Mouse (Mus musculus): Measurements from ENCODE around the gene Sec31b.

- TF ChIP-seq CTCF (IDR thresholded peaks at IDR 0.05; ENCODE audit: low read depth, low read length), result no peak
- no peak for TF ChIP-seq GATA1 (IDR thresholded peaks at IDR 0.05; ENCODE audit: borderline replicate concordance, low read length)
- TF ChIP-seq TAL1 (conservative IDR thresholded peaks at IDR 0.05; ENCODE audit: low read depth, low read length), result no peak
- TF ChIP-seq POLR2AphosphoS5 (IDR thresholded peaks at IDR 0.05; ENCODE audit: insufficient replicate concordance, low read depth, low read length), result no peak
- TF ChIP-seq GATA2 (IDR thresholded peaks at IDR 0.05; ENCODE audit: borderline replicate concordance, low read depth, low read length), result no peak
Observed at GRCm38 (mm10) chr19:44554861-44555590, 9.4 kb upstream of the Sec31b start, which contains the start of gene Ndufb8.
